Mouse (Mus musculus) fibroblast of lung, adult 2 months (primary cell): ENCODE measurements around the gene AW011738.
A peak's percentile ranks its signal among the peaks of the same experiment; 100 is the strongest.

ENCODE experiments used
- DNase-seq: peaks from one replicate; pipeline ENCODE4 v3.0.0-alpha.2; 2011; ENCODE audit warnings: low read depth

Gene AW011738

DNA sequence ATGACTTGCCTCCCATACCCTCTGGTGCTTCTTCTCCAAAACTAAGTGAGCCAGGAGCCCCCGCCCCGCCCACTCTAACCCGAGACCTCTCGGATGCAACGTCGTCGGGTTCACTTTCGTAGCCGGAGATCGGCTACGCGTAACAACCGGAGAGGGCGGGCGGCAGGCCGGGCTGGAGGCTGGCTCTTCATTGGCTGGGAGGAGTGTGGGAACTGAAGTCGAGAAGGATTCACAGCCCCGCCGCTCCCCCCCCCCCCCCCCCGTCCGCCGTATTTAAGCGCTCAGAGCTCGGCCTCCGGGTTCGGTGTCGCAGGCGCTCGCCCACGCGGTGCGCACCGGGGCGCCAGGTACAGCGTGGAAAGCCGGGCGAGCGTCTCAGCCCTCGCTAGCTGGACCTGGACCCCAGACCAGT, at the start of gene AW011738:
Gene AW011738, plus strand, starts transcription at position 304 of the 412 bp plus-strand sequence.
- peak; percentile 77 for DNase-seq

DNA sequence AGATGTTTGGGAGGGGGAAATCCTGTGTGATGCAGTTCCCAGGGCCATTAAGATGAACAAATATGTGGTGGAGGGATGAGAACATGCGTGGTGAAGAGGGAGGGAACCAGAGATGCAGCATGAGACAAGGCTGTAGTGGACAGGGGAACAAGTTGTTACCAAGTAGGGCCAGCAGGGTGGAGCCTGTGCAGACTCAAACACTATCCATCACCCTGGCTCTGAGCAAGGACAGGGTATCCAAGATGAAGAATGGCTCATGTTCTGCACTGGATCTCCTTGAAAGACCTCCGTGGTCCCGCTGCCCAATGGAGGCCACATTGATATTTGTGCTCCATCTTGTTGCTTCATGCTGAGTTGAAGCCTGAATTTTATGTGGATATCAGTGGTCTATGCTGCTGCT, 48.3 kb upstream of the AW011738 start:
- no peak for DNase-seq

DNA sequence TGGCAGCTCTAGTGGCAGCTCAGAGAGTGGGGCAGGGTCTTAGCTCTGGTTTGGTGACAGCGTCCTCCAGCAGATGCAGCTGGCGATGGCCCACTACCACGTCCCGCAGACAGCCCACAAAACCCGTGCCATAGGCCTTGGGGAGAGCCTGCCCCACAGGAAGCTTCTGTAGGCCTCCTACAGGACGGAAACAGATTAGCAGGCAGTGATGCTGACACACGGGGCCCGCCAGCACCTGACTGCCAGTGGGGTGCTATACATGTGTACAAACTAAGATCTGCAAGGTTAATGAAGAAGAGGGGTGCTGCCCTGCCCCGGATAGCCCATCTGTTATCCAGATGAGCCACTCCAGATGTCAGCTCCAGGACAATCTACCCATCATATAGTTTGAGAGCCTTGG, 36.6 kb upstream of the AW011738 start:
- DNase-seq: no peak

DNA sequence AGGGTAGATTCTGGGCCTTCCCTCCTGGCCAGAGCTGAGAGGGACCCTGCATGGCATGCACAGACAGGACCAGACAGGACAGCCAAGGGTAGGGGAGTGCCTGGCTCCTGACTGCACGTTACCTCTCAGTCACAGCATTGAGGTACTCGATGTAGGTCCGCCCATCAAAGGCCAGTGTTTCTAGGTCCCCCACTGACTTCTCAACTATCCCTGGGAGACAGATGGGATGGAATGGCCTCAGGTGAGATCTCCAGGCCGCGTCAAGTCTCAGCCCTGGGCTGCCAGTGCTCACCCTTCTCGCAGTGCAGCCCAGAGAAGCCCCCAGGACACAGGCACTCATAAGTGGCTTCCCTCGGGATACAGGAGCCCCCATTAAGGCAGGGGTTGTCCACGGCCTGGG, 34.5 kb upstream of the AW011738 start:
- no peak for DNase-seq

DNA sequence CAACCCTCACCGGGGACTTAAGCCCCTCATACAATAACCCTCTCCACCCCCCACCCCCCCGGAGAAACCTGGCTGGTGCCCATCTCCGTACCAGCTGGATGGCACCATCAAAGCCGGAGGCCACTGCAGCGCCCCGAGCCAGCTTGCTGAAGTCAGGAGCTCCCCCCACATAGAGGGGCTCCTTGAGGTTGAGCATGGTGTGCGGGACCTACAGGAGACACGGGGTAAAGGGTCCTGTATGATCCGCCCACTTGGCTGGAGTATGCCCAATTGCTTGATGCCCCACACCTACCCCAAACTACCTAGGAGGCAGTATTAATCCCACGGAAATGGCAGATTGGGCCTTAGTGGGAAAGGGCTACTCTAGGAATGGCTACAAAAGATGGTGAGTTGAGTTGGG, 34.0 kb upstream of the AW011738 start:
- no peak for DNase-seq

DNA sequence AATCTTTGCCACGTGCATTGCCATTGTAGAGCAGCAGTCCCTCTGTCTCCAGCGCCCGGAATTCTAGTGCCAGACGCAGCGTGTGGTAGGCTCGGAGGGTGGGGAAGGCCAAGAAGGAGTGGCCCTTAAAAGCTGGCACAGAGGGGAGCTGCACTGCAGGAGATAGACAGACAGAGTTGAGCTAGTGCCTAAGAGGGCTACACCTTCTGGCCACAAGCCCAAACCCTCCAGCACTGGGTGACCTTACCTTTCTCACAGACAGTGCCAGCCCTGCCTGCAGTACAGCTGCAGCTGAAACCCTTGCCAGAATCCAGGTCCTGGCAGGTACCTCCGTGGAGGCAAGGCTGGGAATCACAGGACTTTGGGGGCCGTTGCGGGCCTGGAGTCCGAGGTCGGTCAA, 31.3 kb upstream of the AW011738 start:
- DNase-seq: no peak

DNA sequence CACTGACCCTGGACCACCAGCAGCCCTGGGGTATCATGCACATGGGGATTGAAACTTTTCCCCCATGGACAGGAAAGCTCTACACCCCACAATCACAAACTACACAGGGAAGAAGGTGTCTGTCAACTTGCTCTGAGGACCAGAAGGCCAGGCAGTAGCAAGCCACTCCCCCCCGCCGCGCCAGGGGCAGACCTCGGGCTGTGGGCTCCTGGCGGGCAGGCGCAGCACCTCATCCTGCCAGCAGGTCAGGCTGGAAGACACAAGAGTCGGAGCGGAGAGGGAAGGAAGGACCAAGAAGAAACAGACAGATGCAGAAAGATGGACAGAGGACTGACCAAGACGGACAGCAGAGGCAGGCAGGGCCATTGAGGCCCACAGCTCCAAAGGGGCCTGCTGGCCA, 25.5 kb upstream of the AW011738 start:
- no peak for DNase-seq

DNA sequence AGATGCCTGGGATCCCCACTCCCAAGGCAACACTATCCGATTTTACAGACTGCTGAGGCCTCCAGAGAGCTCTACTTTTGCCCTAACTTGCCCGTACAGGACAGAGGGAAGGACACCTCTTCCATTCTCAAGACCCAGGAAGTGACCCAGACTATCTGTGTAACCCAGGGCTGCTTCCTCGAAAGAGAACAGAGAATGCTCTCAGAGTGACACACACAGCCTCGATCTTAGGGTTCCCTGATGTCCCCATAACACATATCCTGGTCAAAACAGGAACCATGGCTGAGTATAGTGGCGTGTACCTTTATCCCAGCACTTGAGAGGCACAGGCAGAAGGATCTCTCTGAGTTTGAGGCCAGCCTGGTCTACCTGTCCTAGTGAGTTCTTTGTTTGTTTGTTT, 19.4 kb upstream of the AW011738 start:
- DNase-seq: no peak

DNA sequence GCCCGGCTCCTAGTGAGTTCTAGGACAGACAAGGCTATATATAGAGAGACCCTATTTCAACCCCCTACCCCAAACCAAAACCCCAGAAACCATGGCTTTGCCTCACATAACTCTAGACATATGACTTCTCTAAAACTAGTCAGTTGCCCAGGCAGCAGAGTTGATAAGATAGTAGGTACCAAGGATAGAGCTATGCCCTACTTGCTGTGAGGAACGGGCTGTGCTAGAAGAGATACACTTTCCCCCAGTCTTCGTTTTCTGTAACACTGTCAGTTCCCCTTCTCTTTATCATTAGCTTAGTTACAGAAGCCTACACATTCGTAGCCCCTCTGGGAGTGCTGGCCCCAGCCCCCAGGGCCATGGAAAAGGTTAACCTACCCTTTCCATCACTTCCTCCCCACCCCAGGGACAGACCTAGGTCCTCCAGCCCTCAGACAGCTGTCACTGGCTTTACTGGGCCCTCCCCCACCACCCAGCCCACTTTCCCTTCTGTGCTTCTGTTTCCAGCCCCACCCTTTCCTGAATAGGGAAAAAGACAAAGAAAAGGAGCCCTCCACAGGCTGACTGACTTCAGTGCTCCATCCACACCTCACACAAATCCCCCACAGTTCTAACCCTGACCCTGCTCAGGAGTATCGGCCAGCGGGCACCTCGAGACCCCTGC, 18.7 kb upstream of the AW011738 start:
- no peak for DNase-seq

DNA sequence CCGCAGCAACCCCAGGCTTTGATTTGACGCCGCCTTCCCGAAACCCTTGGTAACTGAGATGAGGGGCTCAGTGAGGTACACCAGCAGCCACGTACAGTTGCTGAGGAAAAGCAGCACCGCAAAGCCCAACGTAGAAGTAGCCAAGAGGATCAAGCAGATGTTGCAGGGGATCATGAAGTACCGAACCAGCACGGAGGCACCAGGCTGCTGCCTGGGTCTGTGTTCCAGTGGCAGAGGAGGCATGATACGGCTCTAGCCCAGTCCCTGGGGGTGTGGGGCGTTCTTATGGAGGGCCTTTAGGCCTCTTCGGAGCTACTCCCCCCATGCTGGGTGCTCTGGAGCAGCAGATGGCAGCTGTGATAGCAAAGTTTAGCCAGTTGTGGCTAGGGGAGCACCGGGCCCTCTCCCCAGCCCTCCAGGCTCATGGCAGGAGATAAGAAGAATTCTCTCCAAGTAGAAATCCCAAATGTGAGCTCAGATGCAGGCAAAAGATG, 17.6 kb upstream of the AW011738 start:
- no peak for DNase-seq

DNA sequence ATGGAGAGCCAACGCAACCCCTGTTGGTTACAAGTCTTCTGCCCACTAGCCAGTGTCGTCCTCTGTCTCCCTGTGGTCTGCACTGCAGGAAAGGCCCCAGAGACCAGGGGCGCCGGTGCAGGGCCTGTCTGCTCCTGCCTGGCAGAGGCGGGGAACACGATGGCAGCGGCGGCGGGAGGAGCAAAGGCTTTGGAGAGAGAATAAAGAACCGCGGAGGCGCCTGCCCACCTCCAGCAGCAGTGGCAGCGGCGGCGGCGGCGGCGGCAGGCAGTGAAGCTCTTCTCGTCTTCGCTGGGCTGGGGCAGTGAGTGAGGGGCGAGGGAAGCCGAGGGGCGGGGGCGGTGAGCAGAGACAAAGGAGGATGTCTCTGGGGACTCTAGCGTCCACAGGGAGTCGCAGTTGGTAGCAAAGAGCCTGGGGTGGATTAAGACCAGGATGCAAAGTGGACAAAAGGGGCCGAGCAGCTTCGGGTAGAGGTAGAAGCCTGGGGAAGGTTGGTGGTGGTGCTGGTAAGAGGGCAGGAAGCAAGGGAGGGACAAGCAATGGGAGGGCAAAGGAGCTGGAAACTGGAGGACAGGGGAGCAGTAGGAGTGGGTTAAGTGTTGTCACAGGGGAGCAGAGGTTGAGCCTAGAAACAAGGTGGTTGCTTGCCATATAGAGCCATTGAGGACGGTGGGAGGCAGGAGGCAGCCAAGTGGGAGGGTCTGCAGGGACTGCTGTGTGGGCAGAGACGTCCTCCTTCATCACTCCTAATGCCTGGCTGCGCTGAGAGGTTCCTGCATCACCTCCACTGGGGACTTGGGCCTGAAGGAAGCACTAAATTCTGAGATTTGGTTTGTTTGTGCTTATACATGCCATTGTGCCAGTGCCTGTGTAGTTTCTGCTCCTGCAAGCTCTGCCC, 16.9 kb upstream of the AW011738 start:
- DNase-seq: no peak

DNA sequence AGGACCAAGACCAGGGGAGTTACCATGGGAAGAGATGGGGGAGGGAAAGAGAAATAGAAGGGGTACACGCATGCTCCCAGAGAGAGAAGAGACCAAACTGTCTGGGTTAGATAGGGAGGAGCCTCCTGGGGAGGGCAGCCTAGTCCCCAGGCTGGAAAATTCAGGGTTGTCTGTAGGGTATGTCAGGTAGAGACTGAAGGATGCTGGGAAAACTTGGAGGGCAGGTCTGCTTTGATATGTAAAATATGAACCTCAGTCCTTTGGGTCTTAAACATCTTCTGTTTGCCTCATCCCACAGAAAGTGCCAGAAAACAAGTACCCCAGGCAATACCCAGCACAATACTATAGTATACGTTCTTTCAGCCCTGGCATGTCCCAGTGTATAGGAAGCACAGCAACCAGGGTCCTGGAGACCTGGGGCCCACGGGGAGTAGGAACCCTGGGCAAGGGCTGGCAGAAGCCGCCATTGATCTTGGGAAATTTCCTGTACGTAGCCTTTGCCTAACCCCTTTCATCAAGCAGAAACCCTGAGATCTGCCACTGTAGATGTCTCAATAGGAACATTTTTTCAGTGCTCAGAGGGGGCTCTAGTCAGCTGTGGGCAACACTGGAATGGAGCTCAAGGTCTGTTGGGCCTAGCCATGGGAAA, 14.8 kb upstream of the AW011738 start:
- no peak for DNase-seq

DNA sequence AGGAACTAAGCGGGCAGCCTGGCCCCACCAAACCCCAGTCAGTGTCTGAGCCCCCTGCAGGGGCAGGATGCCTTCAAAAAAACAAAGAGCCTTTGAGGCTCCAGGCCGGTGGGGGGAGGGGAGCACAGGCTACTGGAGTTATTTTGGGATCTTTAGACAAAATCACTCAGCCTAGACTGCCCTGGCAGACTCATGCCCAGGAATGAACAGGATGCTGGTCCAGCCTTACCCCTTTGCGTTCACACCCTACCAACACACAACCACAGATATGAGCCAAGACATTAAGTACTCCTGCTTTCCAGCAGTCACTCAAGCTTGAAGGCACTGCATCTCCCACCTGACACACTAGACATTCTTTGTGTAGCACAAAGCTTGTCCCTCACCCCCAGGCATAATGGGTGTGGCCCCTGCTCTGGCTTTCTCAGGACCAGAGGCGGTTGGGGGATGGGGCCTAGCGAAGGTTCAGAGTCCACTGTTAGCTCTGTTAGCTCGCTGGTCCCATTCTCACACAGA, 14.2 kb upstream of the AW011738 start:
- peak; percentile 86 for DNase-seq

DNA sequence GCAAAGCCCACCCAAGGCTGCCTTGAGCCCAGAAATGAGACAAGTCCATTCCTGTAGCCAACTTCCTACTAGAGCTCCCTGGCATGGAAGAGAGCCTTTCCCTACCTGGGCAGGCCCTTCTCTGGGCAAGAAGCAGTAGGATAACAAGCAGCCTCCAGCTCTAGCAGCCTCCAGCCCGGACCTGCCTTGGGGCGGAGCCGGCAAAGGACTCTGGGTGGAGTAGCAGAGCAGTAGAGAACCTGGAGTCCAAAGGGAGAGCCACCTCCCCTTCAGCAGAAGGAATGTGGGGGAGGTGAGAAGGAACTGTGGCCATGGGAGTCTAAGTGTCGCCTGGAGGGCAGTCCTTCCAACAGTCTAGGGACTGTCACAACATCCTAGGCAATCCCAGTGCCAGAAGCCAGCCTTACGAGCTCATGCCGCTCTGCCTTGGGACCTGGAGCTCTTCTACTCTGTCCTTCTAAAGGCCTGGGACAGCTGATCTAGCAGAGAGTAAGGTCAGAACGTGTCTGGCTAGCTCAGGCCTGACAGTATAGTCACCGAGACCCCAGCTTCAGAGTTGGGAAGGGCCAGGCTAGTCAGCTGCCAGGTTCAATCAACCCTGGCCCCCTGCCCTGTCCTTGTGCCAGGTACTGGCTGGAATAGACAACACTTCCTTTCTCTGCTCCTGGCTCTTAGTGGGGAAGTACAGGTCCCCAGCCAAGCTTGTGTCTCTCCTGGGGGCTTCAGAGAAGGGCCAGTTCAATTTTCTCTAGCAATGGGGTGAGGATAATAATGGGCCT, 10.5 kb upstream of the AW011738 start:
- DNase-seq: no peak

DNA sequence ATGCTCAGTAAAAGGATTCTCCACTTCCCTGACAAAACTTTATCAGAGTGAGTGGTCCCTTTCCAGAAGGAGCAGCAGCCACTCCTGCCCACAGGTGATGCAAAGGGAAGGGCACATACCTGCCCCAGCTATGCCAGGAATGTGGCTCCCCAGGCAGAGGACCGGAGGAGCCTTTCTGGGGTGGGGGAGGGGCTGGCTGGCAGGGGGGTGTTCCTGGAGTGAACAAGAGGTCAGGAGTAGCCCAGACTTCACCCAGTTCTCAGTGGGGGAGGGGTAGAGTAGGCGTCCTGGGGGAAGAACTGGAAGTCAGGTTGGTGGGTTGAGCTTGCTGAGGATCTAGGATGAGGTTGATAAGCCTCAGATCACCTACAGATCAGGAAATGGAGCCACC, 9.9 kb upstream of the AW011738 start:
- no peak for DNase-seq

DNA sequence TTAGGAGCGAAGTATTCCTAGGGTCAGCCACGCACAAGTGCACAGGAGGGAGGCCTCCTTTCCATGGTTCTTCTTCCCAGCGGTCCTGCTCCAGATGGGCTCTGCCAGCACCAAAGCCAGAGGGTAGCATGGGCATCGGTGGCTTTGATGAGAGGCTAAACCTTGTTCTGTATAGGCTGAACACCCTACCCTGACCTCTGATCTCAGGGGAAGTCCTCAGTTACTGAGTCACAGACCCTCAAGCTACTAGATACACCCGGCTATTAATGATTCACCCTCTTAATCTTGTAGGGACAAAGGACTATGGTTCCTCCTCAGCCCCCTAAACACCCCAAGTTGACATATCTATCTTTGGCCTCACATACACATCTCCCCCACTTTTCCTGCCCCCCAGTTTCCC, 9.2 kb upstream of the AW011738 start:
- no peak for DNase-seq

DNA sequence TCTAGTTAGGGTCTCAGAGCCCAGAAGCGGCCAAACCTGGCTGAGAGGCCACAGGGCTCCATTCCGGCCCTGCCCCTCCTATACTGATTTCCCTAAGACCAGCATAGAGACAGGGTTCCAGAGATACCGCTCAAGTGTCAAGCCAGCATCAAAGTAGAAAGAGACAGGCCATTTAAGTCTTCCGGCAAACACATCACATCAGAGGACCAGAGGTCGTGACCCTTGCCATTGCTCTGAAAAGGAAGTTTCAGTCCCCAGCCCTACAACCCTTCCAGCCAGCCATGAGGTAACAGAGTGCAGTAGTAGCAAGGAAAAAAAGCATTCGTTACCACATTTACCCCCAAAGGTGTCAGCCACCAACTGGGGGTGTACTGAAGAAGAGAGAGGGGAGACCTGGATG, 8.8 kb upstream of the AW011738 start:
- DNase-seq: no peak

DNA sequence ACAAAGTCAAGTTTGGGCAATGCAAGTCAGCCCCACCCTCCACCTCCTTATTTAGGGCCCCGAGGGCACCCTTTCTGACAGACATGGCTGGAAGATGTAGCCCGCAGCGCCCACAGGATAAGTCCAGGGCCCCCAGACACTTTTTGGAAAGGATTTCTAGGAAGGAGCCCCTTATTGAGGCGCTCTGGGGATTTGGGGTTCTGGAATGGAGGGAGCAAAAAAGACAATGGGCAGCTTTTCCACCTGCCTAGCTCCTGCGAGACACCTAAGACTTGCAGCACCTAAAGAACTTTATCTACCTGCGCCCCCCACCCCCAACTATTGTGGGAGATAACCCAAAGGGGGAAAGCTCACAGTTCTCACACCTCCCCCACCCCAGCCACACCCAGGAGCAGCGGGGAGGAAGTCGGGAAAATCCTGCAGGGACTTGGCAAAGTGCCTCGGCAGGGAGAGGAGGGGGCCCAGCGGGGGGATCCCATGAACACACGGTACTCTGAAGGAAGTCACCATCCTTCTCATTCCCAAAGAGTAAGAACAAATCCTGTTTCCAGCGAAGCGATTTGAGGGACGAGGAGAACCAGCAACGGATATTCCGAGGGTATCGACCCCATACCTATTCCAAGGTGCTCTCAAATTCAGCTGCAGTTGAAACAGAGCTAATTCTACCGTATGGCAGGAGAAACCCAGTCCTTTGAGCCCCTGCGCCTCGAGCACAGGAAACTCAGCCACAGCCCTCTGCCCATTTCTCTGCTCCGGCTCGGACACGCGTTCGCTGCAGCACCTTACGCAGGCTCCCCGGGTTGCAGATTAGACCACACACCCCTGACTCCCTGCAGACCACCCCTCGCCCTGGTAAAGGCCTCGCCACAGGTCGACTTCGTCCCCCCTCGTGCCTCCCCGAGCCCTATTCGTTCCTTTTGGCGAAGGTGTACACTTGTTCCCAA, 6.9 kb upstream of the AW011738 start:
- no peak for DNase-seq

DNA sequence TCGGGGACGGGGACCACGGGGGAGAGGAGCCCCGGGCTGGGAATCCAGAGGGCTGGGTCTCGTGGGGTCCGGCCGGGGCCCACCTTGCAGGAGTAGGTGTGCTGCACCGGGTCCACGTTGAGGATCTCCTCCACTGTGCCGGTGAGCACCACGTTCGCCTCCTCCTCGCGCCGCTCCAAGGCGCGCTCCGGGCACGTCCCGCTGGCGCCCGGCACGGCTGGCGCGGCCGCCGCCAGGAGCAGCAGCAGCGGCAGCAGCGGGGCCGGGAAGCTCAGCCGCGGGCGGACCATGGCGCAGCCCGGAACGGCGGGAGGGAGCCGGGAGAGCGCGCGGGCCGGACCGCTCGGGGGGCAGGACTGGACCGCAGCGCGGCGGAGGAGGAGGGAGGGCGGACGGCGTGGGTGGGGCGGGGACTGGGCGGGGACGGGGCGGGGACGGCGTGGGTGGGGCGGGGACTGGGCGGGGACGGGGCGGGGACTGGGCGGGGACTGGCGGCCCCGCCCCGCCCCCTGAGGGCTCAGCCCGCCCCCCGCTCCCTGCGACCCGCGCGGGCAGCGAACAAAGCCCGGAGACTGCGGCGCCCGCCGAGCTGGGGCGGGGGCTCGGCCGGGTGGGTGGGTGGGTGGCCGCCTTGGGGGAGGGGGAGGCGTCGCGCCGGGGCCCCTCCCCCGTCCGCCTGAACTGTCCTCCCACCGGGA, 5.8 kb upstream of the AW011738 start, which contains the start of gene Agrn:
Gene Agrn, minus strand, starts transcription at position 358 of the 698 bp plus-strand sequence.
- no peak for DNase-seq

DNA sequence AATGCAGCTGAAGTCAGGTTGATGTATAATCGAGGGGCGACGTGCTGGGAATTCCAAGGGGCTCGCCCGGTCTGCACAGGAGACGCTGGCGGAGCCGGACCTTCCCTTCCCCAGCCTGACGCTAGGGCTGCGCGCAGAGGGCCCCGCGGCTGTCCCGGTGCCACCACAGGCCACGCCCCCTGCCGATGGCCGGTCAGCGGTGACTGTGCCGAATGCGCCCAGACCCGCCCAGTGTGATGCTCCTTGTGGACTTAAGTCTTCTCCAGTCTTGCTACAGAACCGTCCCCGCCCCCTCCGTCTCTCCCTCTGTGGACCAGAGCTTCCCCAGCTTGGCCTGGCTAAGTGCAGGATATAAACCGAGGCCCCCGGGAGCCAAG, 5.3 kb upstream of the AW011738 start:
- DNase-seq: peak; percentile 58
